ENCODE assay signal across 22 mouse cellular contexts in the genomic region with DNA sequence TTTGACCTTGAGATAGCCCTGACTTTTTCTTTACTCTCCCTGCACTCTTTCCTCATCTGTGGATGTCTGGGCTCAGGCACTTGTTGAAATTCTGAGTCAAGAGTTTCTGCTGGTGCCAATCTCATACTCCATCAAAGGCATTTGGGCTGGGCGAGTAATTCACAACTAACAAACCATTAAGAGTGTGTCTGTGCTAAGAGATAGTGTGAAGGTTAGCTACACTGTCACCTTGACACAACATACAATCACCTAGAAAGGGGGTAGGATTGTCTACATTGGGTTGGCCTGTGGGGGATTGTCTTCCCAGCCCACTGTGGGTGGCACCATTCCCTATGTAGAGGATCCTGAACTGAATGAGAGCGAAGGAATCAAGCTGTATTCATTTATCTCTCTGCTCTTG. TPM values are rescaled to one million over a fixed set of nuclear protein-coding genes. Genes with fewer than 3 reads are reported as not detected.
DNase-seq lines count a peak whose midpoint lies in the region; ATAC-seq and TF ChIP-seq lines count a peak whose summit lies in the region.
"Had no signal": no experiment of that assay in that cellular context is flagged by ENCODE, and none has a peak within 500 bp of the region (broad histone marks: within the 10 kb centered on the region; RNA-seq: fewer than 3 reads in every experiment).

No protein-coding gene starts in this region.

- no peak overlapping the region for H3K9ac ChIP-seq in liver, embryonic 11.5 days (ENCODE audit: low read depth, low read length)
- no peak overlapping the region for H3K9ac ChIP-seq in liver, postnatal 0 days (replicated peaks)
- H3K9ac ChIP-seq in hindbrain, embryonic 12.5 days = no peak overlapping the region
- H3K9ac ChIP-seq in forebrain, embryonic 11.5 days (ENCODE audit: low read length) = no peak overlapping the region

- H3K36me3 ChIP-seq in liver, embryonic 11.5 days (ENCODE audit: control insufficient read depth, insufficient read depth, low read length) = no peaks in the 10 kb centered on the region
- no peaks in the 10 kb centered on the region for H3K36me3 ChIP-seq in liver, postnatal 0 days (replicated peaks; ENCODE audit: insufficient read depth, low read length)
- no peaks in the 10 kb centered on the region for H3K36me3 ChIP-seq in hindbrain, embryonic 12.5 days
- no peaks in the 10 kb centered on the region for H3K36me3 ChIP-seq in forebrain, embryonic 11.5 days (ENCODE audit: control insufficient read depth, insufficient read depth, low read length)

- H3K4me2 ChIP-seq in liver, embryonic 11.5 days = peak overlapping the region; percentile 53
- H3K4me2 ChIP-seq in liver, postnatal 0 days (ENCODE audit: low read depth, low read length) = peak overlapping the region; percentile 62
- H3K4me2 ChIP-seq in hindbrain, embryonic 12.5 days (replicated peaks) = no peak overlapping the region
- no peak overlapping the region for H3K4me2 ChIP-seq in forebrain, embryonic 11.5 days (ENCODE audit: low read depth, low read length, severe bottlenecking)

- peak; percentile 56 for ATAC-seq in liver, embryonic 11.5 days (replicated peaks; ENCODE audit: low FRiP score)
- ATAC-seq in liver, postnatal 0 days = peak; percentile 64
- ATAC-seq in hindbrain, embryonic 12.5 days (ENCODE audit: low FRiP score) = no peak
- ATAC-seq in forebrain, embryonic 11.5 days (replicated peaks; ENCODE audit: low FRiP score) = no peak
- ATAC-seq: activated CD4-positive, CD25-positive, alpha-beta regulatory T cell, adult 4 months; forebrain, embryonic 14.5 days had no signal

- no peak for TF ChIP-seq CTCF in bone marrow, adult 2 months (IDR thresholded peaks at IDR 0.05; ENCODE audit: control insufficient read depth, insufficient read depth, low read length)
- no peak for TF ChIP-seq CTCF in liver, postnatal 0 days (IDR thresholded peaks at IDR 0.05; ENCODE audit: low read depth)

- no peak for TF ChIP-seq POLR2A in bone marrow, adult 2 months (IDR thresholded peaks at IDR 0.05; ENCODE audit: borderline replicate concordance, control insufficient read depth, low read depth, low read length)

- H3K27me3 ChIP-seq in liver, embryonic 11.5 days (replicated peaks; ENCODE audit: control insufficient read depth, insufficient read depth, low read length) = peaks cover 4% of the 10 kb centered on the region
- H3K27me3 ChIP-seq in liver, postnatal 0 days (ENCODE audit: insufficient read depth, low read length) = no peaks in the 10 kb centered on the region
- H3K27me3 ChIP-seq in hindbrain, embryonic 12.5 days = peaks cover 6% of the 10 kb centered on the region; the same call in 1 of the 2 replicates
- H3K27me3 ChIP-seq in forebrain, embryonic 11.5 days (ENCODE audit: control insufficient read depth, insufficient read depth, low read length) = no peaks in the 10 kb centered on the region

- H3K27ac ChIP-seq in bone marrow, adult 2 months (ENCODE audit: control insufficient read depth, insufficient read depth, low read depth, low read length, poor library complexity) = peak overlapping the region; percentile 28; the same call in 1 of the 2 replicates
- H3K27ac ChIP-seq in liver, embryonic 11.5 days (ENCODE audit: low read depth, low read length) = peak overlapping the region; percentile 89
- peak overlapping the region; percentile 87 for H3K27ac ChIP-seq in liver, postnatal 0 days (ENCODE audit: low read depth)
- H3K27ac ChIP-seq in hindbrain, embryonic 12.5 days = no peak overlapping the region
- no peak overlapping the region for H3K27ac ChIP-seq in forebrain, embryonic 11.5 days (ENCODE audit: low read depth, low read length)
- H3K27ac ChIP-seq: heart, adult 2 months had no signal

- no peak for TF ChIP-seq EP300 in liver, postnatal 0 days (IDR thresholded peaks at IDR 0.05; ENCODE audit: low read depth)

- 63% methylated on average over 2 of the region's 2 CpGs for WGBS in bone marrow, adult 2 months
- 70% methylated on average over 2 of the region's 2 CpGs for WGBS in liver, embryonic 11.5 days
- 62% methylated on average over 2 of the region's 2 CpGs for WGBS in liver, postnatal 0 days (ENCODE audit: insufficient replicate concordance)
- 92% methylated on average over 2 of the region's 2 CpGs for WGBS in hindbrain, embryonic 12.5 days
- WGBS in forebrain, embryonic 11.5 days = 89% methylated on average over 2 of the region's 2 CpGs

- H3K4me3 ChIP-seq in bone marrow, adult 2 months (replicated peaks; ENCODE audit: control insufficient read depth, low read depth, low read length) = no peak overlapping the region
- H3K4me3 ChIP-seq in liver, embryonic 11.5 days (ENCODE audit: low read depth, low read length) = peak overlapping the region; percentile 14; the same call in 1 of the 2 replicates
- 0 out of 2 replicates have a peak overlapping the region, but pooled peaks have one; percentile 19 for H3K4me3 ChIP-seq in liver, postnatal 0 days (ENCODE audit: low read depth, low read length)
- H3K4me3 ChIP-seq in hindbrain, embryonic 12.5 days = no peak overlapping the region
- no peak overlapping the region for H3K4me3 ChIP-seq in forebrain, embryonic 11.5 days (ENCODE audit: low read depth, low read length)
- H3K4me3 ChIP-seq: heart, adult 2 months had no signal

- no peaks in the 10 kb centered on the region for H3K9me3 ChIP-seq in liver, embryonic 11.5 days (ENCODE audit: control insufficient read depth, low read length)
- H3K9me3 ChIP-seq in liver, postnatal 0 days (ENCODE audit: low read length) = no peaks in the 10 kb centered on the region
- H3K9me3 ChIP-seq in hindbrain, embryonic 12.5 days (replicated peaks) = no peaks in the 10 kb centered on the region
- H3K9me3 ChIP-seq in forebrain, embryonic 11.5 days (ENCODE audit: control insufficient read depth, low read length) = no peaks in the 10 kb centered on the region

- H3K4me1 ChIP-seq in bone marrow, adult 2 months (ENCODE audit: control insufficient read depth, insufficient read depth, low read length) = no peaks in the 10 kb centered on the region
- peaks cover 11% of the 10 kb centered on the region for H3K4me1 ChIP-seq in liver, embryonic 11.5 days (replicated peaks; ENCODE audit: control insufficient read depth, insufficient read depth, low read length)
- H3K4me1 ChIP-seq in liver, postnatal 0 days (ENCODE audit: insufficient read depth) = peaks cover 7% of the 10 kb centered on the region
- H3K4me1 ChIP-seq in hindbrain, embryonic 12.5 days = peaks cover 12% of the 10 kb centered on the region; the same call in 1 of the 2 replicates
- H3K4me1 ChIP-seq in forebrain, embryonic 11.5 days (replicated peaks; ENCODE audit: control insufficient read depth, insufficient read depth, low read length) = 0 out of 2 replicates have a peak, but pooled peaks cover 2% of the 10 kb centered on the region

- DNase-seq in c-Kit-positive CD71-positive TER-119-negative erythroid progenitor cells, embryonic 14.5 days (ENCODE audit: low read depth) = peak; percentile 29
- no peak for DNase-seq in liver, embryonic 11.5 days (ENCODE audit: low spot score)
- no peak for DNase-seq in liver, postnatal 0 days
- no peak for DNase-seq in frontal cortex, postnatal 36 days (ENCODE audit: low spot score in 2 of 2)
- no peak for DNase-seq in forebrain, embryonic 11.5 days (ENCODE audit: low spot score)
- DNase-seq: adrenal gland, postnatal 10 days; cerebellum, adult 11 months; cerebellum, postnatal 14 days; gastrocnemius, postnatal 14 days; heart, adult 2 months; kidney, adult 11 months; kidney, postnatal 4 days; layer of hippocampus, adult 9-11 months; lung, adult 18-20 months; lung, postnatal 10 days; midbrain, embryonic 14.5 days; thymus, adult 18-20 months; thymus, postnatal 36 days had no signal

RNA-seq across cellular contexts. Expression of gene Fbxo2, which starts 43.1 kb away (rescaled TPM):
- polyA plus RNA-seq in bone marrow, adult 2 months (2011; ENCODE audit: insufficient read depth, insufficient read length, low replicate concordance, missing spikeins) = not detected in 2 replicates
- polyA plus RNA-seq in liver, embryonic 11.5 days (2014; fragmentation: Nextera tagmentation; extraction: Ambion mirVana) = 0.73 and 0.74 TPM in 2 replicates
- polyA plus RNA-seq in liver, postnatal 0 days (2015; fragmentation: Nextera tagmentation; extraction: Ambion mirVana) = 0.19 TPM in 1 of 2 replicates, not detected in the other
- polyA plus RNA-seq in hindbrain, embryonic 12.5 days (2016; fragmentation: Nextera tagmentation; extraction: Ambion mirVana) = 3.3 and 10.9 TPM in 2 replicates
- polyA plus RNA-seq in forebrain, embryonic 11.5 days (2014; fragmentation: Nextera tagmentation; extraction: Ambion mirVana) = 0.87 and 0.91 TPM in 2 replicates
- polyA plus RNA-seq: activated CD4-positive, CD25-positive, alpha-beta regulatory T cell, adult 4 months had no signal

RNA-seq across cellular contexts. Expression of gene Fbxo44, which starts 43.3 kb away (rescaled TPM):
- 1.7 TPM in 1 of 2 replicates, not detected in the other for polyA plus RNA-seq in bone marrow, adult 2 months (2011; ENCODE audit: insufficient read depth, insufficient read length, low replicate concordance, missing spikeins)
- polyA plus RNA-seq in liver, embryonic 11.5 days (2014; fragmentation: Nextera tagmentation; extraction: Ambion mirVana) = 2.9 and 3.0 TPM in 2 replicates
- polyA plus RNA-seq in liver, postnatal 0 days (2015; fragmentation: Nextera tagmentation; extraction: Ambion mirVana) = 0.81 and 0.97 TPM in 2 replicates
- 77.6 and 80.6 TPM in 2 replicates for polyA plus RNA-seq in hindbrain, embryonic 12.5 days (2016; fragmentation: Nextera tagmentation; extraction: Ambion mirVana)
- polyA plus RNA-seq in forebrain, embryonic 11.5 days (2014; fragmentation: Nextera tagmentation; extraction: Ambion mirVana) = 44.9 and 45.0 TPM in 2 replicates

RNA-seq across cellular contexts. Expression of gene Fbxo6, which starts 51.6 kb away (rescaled TPM):
- 3.4 and 11.2 TPM in 2 replicates for polyA plus RNA-seq in bone marrow, adult 2 months (2011; ENCODE audit: insufficient read depth, insufficient read length, low replicate concordance, missing spikeins)
- 30.6 and 34.4 TPM in 2 replicates for polyA plus RNA-seq in liver, embryonic 11.5 days (2014; fragmentation: Nextera tagmentation; extraction: Ambion mirVana)
- polyA plus RNA-seq in liver, postnatal 0 days (2015; fragmentation: Nextera tagmentation; extraction: Ambion mirVana) = 30.1 and 32.0 TPM in 2 replicates
- polyA plus RNA-seq in hindbrain, embryonic 12.5 days (2016; fragmentation: Nextera tagmentation; extraction: Ambion mirVana) = 15.2 and 15.9 TPM in 2 replicates
- 10.2 and 13.6 TPM in 2 replicates for polyA plus RNA-seq in forebrain, embryonic 11.5 days (2014; fragmentation: Nextera tagmentation; extraction: Ambion mirVana)

Comparison
In these comparisons a context has a peak if more than half of its experiments do, and no peak if none do; other contexts are left out.
1. H3K27ac ChIP-seq: peak in bone marrow, adult 2 months (single experiment), liver, embryonic 11.5 days (single experiment) and liver, postnatal 0 days (single experiment); none in hindbrain, embryonic 12.5 days (single experiment) and forebrain, embryonic 11.5 days (single experiment).
2. H3K4me3 ChIP-seq: peak in liver, embryonic 11.5 days (single experiment) and liver, postnatal 0 days (single experiment); none in bone marrow, adult 2 months (single experiment), hindbrain, embryonic 12.5 days (single experiment) and forebrain, embryonic 11.5 days (single experiment).
3. ATAC-seq: peak in liver, embryonic 11.5 days (single experiment) and liver, postnatal 0 days (single experiment); none in hindbrain, embryonic 12.5 days (single experiment) and forebrain, embryonic 11.5 days (single experiment).
4. H3K4me2 ChIP-seq: peak in liver, embryonic 11.5 days (single experiment) and liver, postnatal 0 days (single experiment); none in hindbrain, embryonic 12.5 days (single experiment) and forebrain, embryonic 11.5 days (single experiment).
5. RNA of gene Fbxo44, which starts 43.3 kb away (polyA plus RNA-seq): 77.6 to 80.6 TPM in hindbrain, embryonic 12.5 days and 44.9 to 45.0 TPM in forebrain, embryonic 11.5 days; 2.9 to 3.0 TPM in liver, embryonic 11.5 days, 1.7 TPM in bone marrow, adult 2 months and 0.81 to 0.97 TPM in liver, postnatal 0 days; every median in the first group is over 10 times any median in the second.